Mouse (Mus musculus) midbrain, embryonic 13.5 days (tissue): ENCODE data around the gene Ninj1. TPM values are rescaled to one million over a fixed set of nuclear protein-coding genes. Genes with fewer than 3 reads are reported as not detected.

Experiments used
- ATAC-seq: fragments of 200-750 bp; cut with Nextera tagmentation; 2 replicates; pipeline ENCODE4 v1.8.0; 2017; ENCODE audit warnings: mild to moderate bottlenecking, moderate TSS enrichment, moderate library complexity
- H3K27ac ChIP-seq: fragments of 300-500 bp; sonication (generic); 2 replicates; pipeline ENCODE4 v1.5.1; 2015; ENCODE audit warnings: inconsistent platforms, mild to moderate bottlenecking, moderate library complexity
- H3K27me3 ChIP-seq: fragments of 300-500 bp; sonication (generic); 2 replicates; pipeline ENCODE4 v1.6.1; 2015; ENCODE audit warnings: mild to moderate bottlenecking, inconsistent platforms
- H3K36me3 ChIP-seq: fragments of 300-500 bp; sonication (generic); 2 replicates; pipeline ENCODE4 v1.6.1; 2015; ENCODE audit warnings: mild to moderate bottlenecking, inconsistent platforms
- H3K4me1 ChIP-seq: fragments of 300-500 bp; sonication (generic); replicated peaks from 2 replicates; pipeline ENCODE4 v1.6.1; 2015; ENCODE audit warnings: inconsistent platforms
- H3K4me2 ChIP-seq: fragments of 300-500 bp; sonication (generic); replicated peaks from 2 replicates; pipeline ENCODE4 v1.6.1; 2015; ENCODE audit warnings: moderate library complexity, mild to moderate bottlenecking, inconsistent platforms
- H3K4me3 ChIP-seq: fragments of 300-500 bp; sonication (generic); replicated peaks from 2 replicates; pipeline ENCODE4 v1.5.1; 2015; ENCODE audit warnings: mild to moderate bottlenecking, inconsistent platforms
- H3K9ac ChIP-seq: fragments of 300-500 bp; sonication (generic); replicated peaks from 2 replicates; pipeline ENCODE4 v1.6.1; 2015; ENCODE audit warnings: mild to moderate bottlenecking, inconsistent platforms
- H3K9me3 ChIP-seq: fragments of 300-500 bp; sonication (generic); 2 replicates; pipeline ENCODE4 v1.6.1; 2016; ENCODE audit warnings: mild to moderate bottlenecking, inconsistent platforms
- WGBS: fragments of 180-500 bp; shearing (Covaris S2); methylation state at CpG from one replicate; pipeline ENCODE4 v1.1.7; 2015; 5-methylcytosine and 5-hydroxymethylcytosine counted together
- polyA plus RNA-seq: library from polyadenylated mRNA; unstranded; fragments of >200 nt; fragmentation: Nextera tagmentation; extraction: Ambion mirVana; gene quantifications from 2 replicates; pipeline ENCODE4 v1.2.1, GENCODE M21; 2015

Ninj1 gene
- polyA plus RNA-seq, 1 experiment from 2014 or later: 14.6 TPM

GRCm38 (mm10) chr13:49189970-49190870 is 2.9 kb downstream of the Ninj1 start:
- H3K27ac ChIP-seq: no peak overlapping the region
- H3K9ac ChIP-seq: no peak overlapping the region
- 87% methylated on average over 12 of the region's 12 CpGs for WGBS
- no peak for ATAC-seq
- no peaks in the 10 kb centered on the region for H3K9me3 ChIP-seq
- no peaks in the 10 kb centered on the region for H3K36me3 ChIP-seq
- peaks cover 37% of the 10 kb centered on the region for H3K4me1 ChIP-seq
- H3K27me3 ChIP-seq: peaks cover 17% of the 10 kb centered on the region
- no peak overlapping the region for H3K4me3 ChIP-seq
- H3K4me2 ChIP-seq: no peak overlapping the region

GRCm38 (mm10) chr13:49190876-49191672 is 3.8 kb downstream of the Ninj1 start:
- Histone ChIP-seq H3K4me2 (no peak overlapping the region), H3K27ac (no peak overlapping the region), H3K27me3 (peaks cover 17% of the 10 kb centered on the region), H3K4me1 (peaks cover 37% of the 10 kb centered on the region), H3K9me3 (no peaks in the 10 kb centered on the region), H3K9ac (peak overlapping the region; percentile 16; the same call in 1 of the 2 replicates), H3K36me3 (no peaks in the 10 kb centered on the region), H3K4me3 (no peak overlapping the region)
- 83% methylated on average over 7 of the region's 7 CpGs for WGBS
- ATAC-seq: no peak

DNA sequence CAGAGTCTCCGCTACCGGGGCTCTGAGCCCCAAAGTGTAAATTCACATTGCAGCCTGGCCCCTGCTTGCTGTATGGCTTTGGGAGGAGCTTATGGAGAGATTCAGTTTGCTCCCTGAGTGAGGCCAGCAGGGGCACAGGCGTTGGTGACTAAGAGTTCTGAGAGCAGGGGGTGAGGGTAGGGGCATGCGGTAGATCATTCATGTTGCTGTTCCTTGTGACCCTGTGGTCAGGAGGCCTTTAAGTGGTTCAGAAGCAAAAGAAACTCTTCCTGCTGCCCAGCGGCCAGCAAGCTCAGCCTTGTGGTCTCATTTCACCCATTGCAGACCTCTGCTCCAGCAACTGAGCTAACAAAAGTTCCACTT is 4.4 kb downstream of the Ninj1 start:
- H3K9ac ChIP-seq: peak overlapping the region; percentile 16; the same call in 1 of the 2 replicates
- H3K9me3 ChIP-seq: no peaks in the 10 kb centered on the region
- ATAC-seq: no peak
- peaks cover 35% of the 10 kb centered on the region for H3K4me1 ChIP-seq
- H3K4me3 ChIP-seq: no peak overlapping the region
- WGBS: 71% methylated on average over 5 of the region's 5 CpGs
- no peak overlapping the region for H3K27ac ChIP-seq
- H3K36me3 ChIP-seq: no peaks in the 10 kb centered on the region
- no peak overlapping the region for H3K4me2 ChIP-seq
- peaks cover 12% of the 10 kb centered on the region for H3K27me3 ChIP-seq

GRCm38 (mm10) chr13:49192156-49192855 is 5.0 kb downstream of the Ninj1 start:
- no peak for ATAC-seq
- WGBS: 76% methylated on average over 16 of the region's 16 CpGs
- no peak overlapping the region for H3K27ac ChIP-seq
- H3K4me2 ChIP-seq: no peak overlapping the region
- H3K4me1 ChIP-seq: peaks cover 29% of the 10 kb centered on the region
- H3K27me3 ChIP-seq: peaks cover 9% of the 10 kb centered on the region; the same call in 1 of the 2 replicates
- H3K36me3 ChIP-seq: no peaks in the 10 kb centered on the region
- H3K9ac ChIP-seq: no peak overlapping the region
- H3K4me3 ChIP-seq: no peak overlapping the region
- H3K9me3 ChIP-seq: no peaks in the 10 kb centered on the region

GRCm38 (mm10) chr13:49193650-49194049 is 6.4 kb downstream of the Ninj1 start:
- WGBS: 95% methylated on average over 17 of the region's 17 CpGs
- H3K27ac ChIP-seq: no peak overlapping the region
- no peak overlapping the region for H3K4me3 ChIP-seq
- no peak overlapping the region for H3K4me2 ChIP-seq
- peaks cover 3% of the 10 kb centered on the region; the same call in 1 of the 2 replicates for H3K27me3 ChIP-seq
- H3K4me1 ChIP-seq: peaks cover 17% of the 10 kb centered on the region
- H3K9me3 ChIP-seq: no peaks in the 10 kb centered on the region
- no peaks in the 10 kb centered on the region for H3K36me3 ChIP-seq
- H3K9ac ChIP-seq: no peak overlapping the region
- no peak for ATAC-seq

DNA sequence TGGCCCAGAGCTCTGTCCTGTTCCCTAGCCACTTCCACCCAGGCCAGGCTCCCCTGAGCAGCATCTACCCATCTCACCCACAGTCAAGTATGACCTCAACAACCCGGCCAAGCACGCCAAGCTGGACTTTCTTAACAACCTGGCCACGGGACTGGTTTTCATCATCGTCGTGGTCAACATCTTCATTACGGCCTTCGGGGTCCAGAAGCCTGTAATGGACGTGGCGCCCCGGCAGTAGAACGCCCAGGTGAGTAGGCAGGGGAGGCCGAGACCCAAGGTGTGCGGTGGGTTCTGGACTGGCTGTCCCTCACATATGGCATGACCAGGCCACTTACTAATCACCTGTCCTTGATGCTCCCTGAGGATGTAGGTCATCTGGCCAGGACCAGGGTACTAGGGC is 7.5 kb downstream of the Ninj1 start:
- Histone ChIP-seq H3K36me3 (no peaks in the 10 kb centered on the region), H3K9ac (no peak overlapping the region), H3K9me3 (no peaks in the 10 kb centered on the region), H3K4me1 (peaks cover 16% of the 10 kb centered on the region), H3K4me2 (no peak overlapping the region), H3K4me3 (no peak overlapping the region), H3K27ac (no peak overlapping the region), H3K27me3 (no peaks in the 10 kb centered on the region)
- WGBS: 98% methylated on average over 13 of the region's 13 CpGs
- ATAC-seq: no peak

DNA sequence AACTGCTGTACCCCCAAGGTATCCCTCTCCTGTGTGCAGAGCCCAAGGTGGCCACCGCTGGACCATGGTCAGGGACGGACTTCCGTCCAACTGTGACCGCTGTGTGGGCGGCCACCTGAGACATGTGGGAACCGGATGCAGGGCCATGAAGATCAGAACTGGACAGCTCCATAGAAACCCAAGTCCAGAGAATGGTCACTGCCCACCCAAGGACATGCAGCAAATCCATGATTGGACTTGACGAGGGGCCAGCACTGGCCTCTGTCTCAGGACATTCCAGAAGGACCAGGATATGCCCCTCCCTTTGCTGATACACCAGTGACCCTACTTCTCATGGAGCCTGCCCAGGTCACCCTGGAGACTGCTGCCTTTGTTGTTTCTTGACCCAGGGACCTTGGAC is 8.4 kb downstream of the Ninj1 start:
- peaks cover 15% of the 10 kb centered on the region for H3K4me1 ChIP-seq
- no peaks in the 10 kb centered on the region for H3K27me3 ChIP-seq
- no peaks in the 10 kb centered on the region for H3K9me3 ChIP-seq
- no peak overlapping the region for H3K4me3 ChIP-seq
- no peaks in the 10 kb centered on the region for H3K36me3 ChIP-seq
- H3K27ac ChIP-seq: no peak overlapping the region
- no peak overlapping the region for H3K9ac ChIP-seq
- 91% methylated on average over 7 of the region's 7 CpGs for WGBS
- ATAC-seq: no peak
- no peak overlapping the region for H3K4me2 ChIP-seq

DNA sequence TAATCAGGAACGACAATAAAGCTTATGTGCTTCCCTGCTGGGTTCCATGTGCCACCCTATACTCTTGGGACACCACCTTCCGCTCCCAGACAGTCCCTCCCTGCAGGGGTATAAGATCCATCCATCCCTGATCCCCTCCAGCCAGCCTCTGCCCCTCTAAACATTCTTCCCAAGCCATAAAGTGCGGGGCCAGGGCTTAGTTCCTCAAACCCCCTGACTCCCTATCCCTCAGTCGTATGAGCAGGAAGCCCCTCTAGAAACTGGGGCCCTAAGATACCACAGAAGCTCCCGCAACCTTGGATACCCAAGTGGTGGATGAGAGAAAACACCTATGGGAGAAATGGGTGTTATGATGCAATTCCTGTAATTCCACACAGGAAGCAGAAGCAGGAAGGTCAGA is 8.9 kb downstream of the Ninj1 start:
- H3K4me1 ChIP-seq: peaks cover 9% of the 10 kb centered on the region
- no peaks in the 10 kb centered on the region for H3K27me3 ChIP-seq
- ATAC-seq: no peak
- no peaks in the 10 kb centered on the region for H3K9me3 ChIP-seq
- H3K4me2 ChIP-seq: no peak overlapping the region
- WGBS: 80% methylated on average over 5 of the region's 5 CpGs
- no peaks in the 10 kb centered on the region for H3K36me3 ChIP-seq
- no peak overlapping the region for H3K27ac ChIP-seq
- H3K4me3 ChIP-seq: no peak overlapping the region
- no peak overlapping the region for H3K9ac ChIP-seq

DNA sequence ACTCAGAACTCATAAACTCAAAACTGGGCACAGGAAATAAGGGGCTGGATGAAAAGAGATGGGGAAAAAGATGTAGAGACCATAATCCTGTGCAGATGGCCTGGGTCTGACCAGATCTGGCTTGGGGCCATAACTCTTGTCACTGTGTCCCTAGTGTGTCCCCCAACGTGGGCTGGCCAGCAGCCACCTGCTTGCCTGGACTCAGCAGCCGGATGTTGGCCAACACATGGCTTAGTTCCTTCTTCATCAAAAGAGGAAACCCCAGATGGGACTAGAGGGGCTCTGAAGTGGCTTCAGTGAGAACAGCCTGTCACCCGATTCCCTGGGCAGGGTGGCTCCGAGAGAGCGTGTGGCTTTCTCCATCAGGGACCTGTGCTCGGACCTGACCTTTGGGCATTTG is 9.5 kb downstream of the Ninj1 start:
- H3K4me3 ChIP-seq: no peak overlapping the region
- ATAC-seq: no peak
- no peak overlapping the region for H3K4me2 ChIP-seq
- H3K27ac ChIP-seq: no peak overlapping the region
- no peaks in the 10 kb centered on the region for H3K27me3 ChIP-seq
- peaks cover 5% of the 10 kb centered on the region; the same call in 1 of the 2 replicates for H3K4me1 ChIP-seq
- WGBS: 90% methylated on average over 6 of the region's 6 CpGs
- H3K9ac ChIP-seq: no peak overlapping the region
- no peaks in the 10 kb centered on the region for H3K36me3 ChIP-seq
- no peaks in the 10 kb centered on the region for H3K9me3 ChIP-seq

DNA sequence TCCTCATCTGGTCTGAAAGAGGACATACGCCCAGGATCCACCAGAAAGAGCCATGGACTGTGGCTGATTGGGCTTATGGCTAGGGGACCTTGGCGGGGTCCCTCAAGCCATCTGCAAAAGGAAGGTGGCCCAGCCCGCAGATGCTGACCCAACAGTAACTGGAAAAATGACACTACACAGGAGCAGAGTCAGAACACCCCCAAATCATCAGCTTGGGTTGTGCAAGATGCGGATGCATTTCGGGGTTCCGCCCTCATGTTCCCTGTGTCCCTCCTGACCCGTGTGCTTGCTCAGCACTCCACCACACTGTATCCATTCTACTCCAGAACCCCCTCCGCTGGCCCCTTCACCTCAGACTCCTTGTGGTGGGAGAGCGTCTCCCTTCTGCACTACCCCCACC is 11.4 kb downstream of the Ninj1 start:
- no peaks in the 10 kb centered on the region for H3K27me3 ChIP-seq
- WGBS: 93% methylated on average over 9 of the region's 9 CpGs
- H3K36me3 ChIP-seq: no peaks in the 10 kb centered on the region
- ATAC-seq: no peak
- no peak overlapping the region for H3K4me3 ChIP-seq
- no peak overlapping the region for H3K9ac ChIP-seq
- no peaks in the 10 kb centered on the region for H3K4me1 ChIP-seq
- no peak overlapping the region for H3K4me2 ChIP-seq
- no peak overlapping the region for H3K27ac ChIP-seq
- H3K9me3 ChIP-seq: no peaks in the 10 kb centered on the region

DNA sequence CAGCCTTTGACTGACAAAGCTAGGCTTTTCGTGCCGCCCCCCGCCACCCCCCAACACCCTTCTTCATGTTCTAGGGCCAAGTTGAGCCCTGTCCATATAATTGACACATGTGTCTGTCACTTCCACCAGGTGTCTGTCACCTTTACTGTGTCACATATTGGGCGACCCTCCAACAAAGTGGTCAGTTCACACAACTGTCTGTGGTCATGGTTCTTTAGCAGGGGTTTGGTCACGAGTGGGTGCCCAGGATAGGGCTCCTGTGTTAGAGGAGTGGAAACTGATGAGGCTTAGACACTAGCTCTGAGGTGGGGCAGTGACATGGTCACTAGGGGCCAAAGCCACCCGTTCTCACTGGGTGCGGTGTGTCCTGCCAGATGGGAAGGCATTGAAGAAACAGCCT is 12.6 kb downstream of the Ninj1 start:
- 91% methylated on average over 7 of the region's 7 CpGs for WGBS
- Histone ChIP-seq H3K9me3 (no peaks in the 10 kb centered on the region), H3K36me3 (no peaks in the 10 kb centered on the region), H3K4me3 (no peak overlapping the region), H3K4me1 (no peaks in the 10 kb centered on the region), H3K27ac (no peak overlapping the region), H3K27me3 (no peaks in the 10 kb centered on the region), H3K9ac (no peak overlapping the region), H3K4me2 (no peak overlapping the region)
- ATAC-seq: no peak

GRCm38 (mm10) chr13:49200688-49201087 is 13.4 kb downstream of the Ninj1 start:
- H3K9ac ChIP-seq: no peak overlapping the region
- WGBS: 88% methylated on average over 13 of the region's 13 CpGs
- no peak overlapping the region for H3K4me3 ChIP-seq
- peaks cover 4% of the 10 kb centered on the region; the same call in 1 of the 2 replicates for H3K4me1 ChIP-seq
- no peaks in the 10 kb centered on the region for H3K36me3 ChIP-seq
- H3K27ac ChIP-seq: no peak overlapping the region
- H3K9me3 ChIP-seq: no peaks in the 10 kb centered on the region
- no peak overlapping the region for H3K4me2 ChIP-seq
- no peak for ATAC-seq
- H3K27me3 ChIP-seq: no peaks in the 10 kb centered on the region
